Mouse (Mus musculus) hindbrain, postnatal 0 days (tissue): ENCODE results near the gene Hoga1. TPM values are rescaled to one million over a fixed set of nuclear protein-coding genes. Genes with fewer than 3 reads are reported as not detected.

Experiments used
- ATAC-seq: fragments of 200-750 bp; cut with Nextera tagmentation; 2 replicates; pipeline ENCODE4 v1.8.0; 2017; ENCODE audit warnings: mild to moderate bottlenecking, moderate TSS enrichment, moderate library complexity
- DNase-seq: peaks from one replicate; pipeline ENCODE4 v3.0.0-alpha.2; 2015; ENCODE audit warnings: low spot score
- H3K27ac ChIP-seq: fragments of 300-500 bp; sonication (generic); 2 replicates; pipeline ENCODE4 v1.5.1; 2014; ENCODE audit warnings: mild to moderate bottlenecking
- H3K27me3 ChIP-seq: fragments of 300-500 bp; sonication (generic); 2 replicates; pipeline ENCODE4 v1.6.1; 2014; ENCODE audit warnings: low read length, mixed read lengths; ENCODE audit not compliant: insufficient read depth
- H3K36me3 ChIP-seq: fragments of 300-500 bp; sonication (generic); 2 replicates; pipeline ENCODE4 v1.6.1; 2014; ENCODE audit warnings: low read length, mixed read lengths; ENCODE audit not compliant: insufficient read depth
- H3K4me1 ChIP-seq: fragments of 300-500 bp; sonication (generic); 2 replicates; pipeline ENCODE4 v1.6.1; 2014; ENCODE audit warnings: antibody characterized with exemption, low read length, mixed read lengths; ENCODE audit not compliant: insufficient read depth
- H3K4me2 ChIP-seq: fragments of 300-500 bp; sonication (generic); 2 replicates; pipeline ENCODE4 v1.6.1; 2014; ENCODE audit warnings: low read depth, mild to moderate bottlenecking, low read length, moderate library complexity, mixed read lengths
- H3K4me3 ChIP-seq: fragments of 300-500 bp; sonication (generic); 2 replicates; pipeline ENCODE4 v1.5.1; 2014; ENCODE audit warnings: low read length
- H3K9ac ChIP-seq: fragments of 300-500 bp; sonication (generic); replicated peaks from 2 replicates; pipeline ENCODE4 v1.6.1; 2014; ENCODE audit warnings: mild to moderate bottlenecking, low read length, moderate library complexity, mixed read lengths
- H3K9me3 ChIP-seq: fragments of 300-500 bp; sonication (generic); 2 replicates; pipeline ENCODE4 v1.6.1; 2016; ENCODE audit warnings: low read length, mixed read lengths
- CTCF ChIP-seq: IDR thresholded peaks from 2 replicates; pipeline ENCODE4 v1.5.1; 2016; ENCODE audit warnings: antibody characterized with exemption, control low read depth, low read depth
- WGBS: fragments of 180-500 bp; shearing (Covaris S2); extraction: QIAGEN DNeasy Blood & Tissue Kit; methylation state at CpG from one replicate; pipeline ENCODE4 v1.1.7; 2014; 5-methylcytosine and 5-hydroxymethylcytosine counted together
- polyA plus RNA-seq: library from polyadenylated mRNA; unstranded; fragments of >200 nt; fragmentation: Nextera tagmentation; extraction: Ambion mirVana; gene quantifications from 2 replicates; pipeline ENCODE4 v1.2.1, GENCODE M21; 2015
- total RNA-seq: library from RNA; depleted of rRNA; stranded (reverse); fragments of >200 nt; gene quantifications from 2 replicates; pipeline ENCODE4 v1.2.3, GENCODE M21; 2014

Gene Hoga1
- total and polyA plus RNA-seq, 2 experiments from 2014 or later = 3.6 to 3.9 TPM

DNA sequence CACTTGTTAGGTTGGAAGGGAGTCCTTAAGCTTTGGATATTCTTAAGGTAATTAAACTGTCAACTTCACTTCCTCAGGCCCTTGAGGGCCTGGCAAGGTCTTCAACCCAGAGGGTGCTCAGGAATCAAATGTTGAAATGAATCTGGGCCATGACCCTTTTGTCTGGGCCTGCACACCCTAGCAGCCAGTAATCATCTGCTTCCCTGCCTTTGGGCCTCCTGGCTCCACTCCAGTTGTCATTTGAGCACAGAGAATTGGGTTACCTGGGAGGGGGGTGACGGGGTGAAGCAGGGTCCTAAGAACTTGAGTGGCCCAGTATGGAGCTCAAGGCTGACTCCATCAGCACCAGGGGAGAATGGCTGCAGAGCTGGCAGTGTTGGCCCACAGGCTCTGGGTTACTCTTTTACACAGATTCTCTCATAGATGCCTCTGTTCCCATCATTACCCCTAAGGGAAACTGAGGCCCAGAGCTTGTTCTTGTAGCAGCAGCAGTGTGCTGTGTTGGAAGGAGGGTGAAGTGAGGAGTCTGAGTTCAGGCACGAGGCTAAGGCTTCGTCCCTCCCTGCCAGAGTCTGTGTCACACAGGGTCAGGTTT is 31.1 kb upstream of the Hoga1 start:
- WGBS = 89% methylated on average over 3 of the region's 3 CpGs
- no peaks in the 10 kb centered on the region; the same call in 1 of the 2 replicates for H3K4me1 ChIP-seq
- no peak overlapping the region for H3K27ac ChIP-seq
- DNase-seq = no peak
- no peaks in the 10 kb centered on the region for H3K36me3 ChIP-seq
- no peak overlapping the region for H3K9ac ChIP-seq
- H3K27me3 ChIP-seq = no peaks in the 10 kb centered on the region
- no peak overlapping the region for H3K4me3 ChIP-seq
- no peak for ATAC-seq
- no peak overlapping the region for H3K4me2 ChIP-seq
- no peak for TF ChIP-seq CTCF
- no peaks in the 10 kb centered on the region for H3K9me3 ChIP-seq

DNA sequence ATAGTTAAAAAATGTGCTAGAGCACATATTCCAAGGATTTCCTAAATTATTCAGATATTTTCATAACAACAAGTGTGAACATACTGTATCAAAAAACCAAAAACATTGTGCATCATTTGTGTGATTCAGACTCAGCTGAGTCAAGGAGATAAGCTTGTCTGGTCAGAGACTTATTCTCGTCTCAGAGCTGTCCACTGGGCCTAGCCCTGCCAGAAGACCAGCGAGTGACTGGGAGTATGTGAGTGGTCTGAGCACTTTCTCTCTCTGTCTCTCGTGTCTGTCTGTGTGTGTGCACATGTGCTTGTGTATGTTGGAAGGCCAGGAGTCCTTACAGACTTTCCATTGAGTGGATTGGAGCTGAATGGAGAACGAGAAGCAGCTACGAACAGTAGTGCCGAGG is 30.4 kb upstream of the Hoga1 start:
- Histone ChIP-seq H3K27me3 (no peaks in the 10 kb centered on the region), H3K9ac (no peak overlapping the region), H3K4me1 (no peaks in the 10 kb centered on the region; the same call in 1 of the 2 replicates), H3K9me3 (no peaks in the 10 kb centered on the region), H3K4me2 (no peak overlapping the region), H3K36me3 (no peaks in the 10 kb centered on the region), H3K27ac (no peak overlapping the region), H3K4me3 (no peak overlapping the region)
- no peak for DNase-seq
- no peak for TF ChIP-seq CTCF
- ATAC-seq = no peak
- 85% methylated on average over 6 of the region's 6 CpGs for WGBS

DNA sequence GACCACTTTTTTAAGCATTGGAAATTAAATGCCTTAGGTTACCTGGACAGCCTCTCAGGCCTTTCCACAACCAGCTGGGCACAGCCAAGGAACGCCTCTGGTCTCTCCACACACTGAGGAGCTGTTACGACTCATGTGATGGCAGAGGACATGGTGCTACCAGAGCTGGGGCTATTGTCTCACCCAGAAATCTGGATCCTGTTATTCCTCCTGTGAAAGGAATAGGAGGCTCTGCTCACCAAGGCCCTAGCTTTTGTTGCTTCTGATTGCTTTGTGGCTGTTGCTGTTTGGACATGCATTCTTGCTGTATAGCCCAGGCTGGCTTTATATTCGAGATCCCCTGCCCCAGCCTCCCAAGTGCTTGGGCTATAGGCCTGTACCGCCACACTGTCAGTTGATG is 29.2 kb upstream of the Hoga1 start:
- 70% methylated on average over 4 of the region's 4 CpGs for WGBS
- H3K4me1 ChIP-seq = no peaks in the 10 kb centered on the region
- H3K9me3 ChIP-seq = no peaks in the 10 kb centered on the region
- ATAC-seq (no peak), DNase-seq (no peak)
- no peaks in the 10 kb centered on the region for H3K36me3 ChIP-seq
- H3K9ac ChIP-seq = no peak overlapping the region
- TF ChIP-seq CTCF = no peak
- H3K27ac ChIP-seq = peak overlapping the region; percentile 32; the same call in 1 of the 2 replicates
- H3K4me2 ChIP-seq = no peak overlapping the region
- H3K27me3 ChIP-seq = no peaks in the 10 kb centered on the region
- H3K4me3 ChIP-seq = no peak overlapping the region

DNA sequence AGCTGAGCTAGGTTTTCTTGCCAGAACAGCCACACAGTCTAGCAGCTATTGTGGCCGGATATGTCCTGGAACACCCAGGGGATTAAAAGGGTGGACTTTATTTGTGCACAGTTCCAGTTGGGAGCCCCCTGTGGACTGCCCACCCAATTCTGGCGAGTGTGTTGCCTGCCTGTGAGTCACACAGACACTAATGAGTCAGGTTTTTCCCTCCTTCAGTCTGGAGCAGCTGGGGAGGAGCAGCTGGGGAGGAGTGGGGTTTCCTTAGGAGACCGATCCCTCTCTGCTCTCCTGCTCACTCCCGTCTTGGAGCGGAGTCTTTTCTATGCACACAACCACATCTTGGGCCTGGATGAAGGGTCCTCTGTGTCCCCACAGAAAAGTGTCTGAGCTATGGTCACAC is 28.6 kb upstream of the Hoga1 start:
- H3K4me3 ChIP-seq = no peak overlapping the region
- peak overlapping the region; percentile 1; the same call in 1 of the 2 replicates for H3K27ac ChIP-seq
- no peak overlapping the region for H3K4me2 ChIP-seq
- no peaks in the 10 kb centered on the region for H3K4me1 ChIP-seq
- H3K36me3 ChIP-seq = no peaks in the 10 kb centered on the region
- TF ChIP-seq CTCF = no peak
- no peaks in the 10 kb centered on the region for H3K9me3 ChIP-seq
- H3K9ac ChIP-seq = no peak overlapping the region
- H3K27me3 ChIP-seq = no peaks in the 10 kb centered on the region
- DNase-seq (no peak), ATAC-seq (no peak; the same call in 1 of the 2 replicates)
- WGBS = 47% methylated on average over 5 of the region's 5 CpGs

DNA sequence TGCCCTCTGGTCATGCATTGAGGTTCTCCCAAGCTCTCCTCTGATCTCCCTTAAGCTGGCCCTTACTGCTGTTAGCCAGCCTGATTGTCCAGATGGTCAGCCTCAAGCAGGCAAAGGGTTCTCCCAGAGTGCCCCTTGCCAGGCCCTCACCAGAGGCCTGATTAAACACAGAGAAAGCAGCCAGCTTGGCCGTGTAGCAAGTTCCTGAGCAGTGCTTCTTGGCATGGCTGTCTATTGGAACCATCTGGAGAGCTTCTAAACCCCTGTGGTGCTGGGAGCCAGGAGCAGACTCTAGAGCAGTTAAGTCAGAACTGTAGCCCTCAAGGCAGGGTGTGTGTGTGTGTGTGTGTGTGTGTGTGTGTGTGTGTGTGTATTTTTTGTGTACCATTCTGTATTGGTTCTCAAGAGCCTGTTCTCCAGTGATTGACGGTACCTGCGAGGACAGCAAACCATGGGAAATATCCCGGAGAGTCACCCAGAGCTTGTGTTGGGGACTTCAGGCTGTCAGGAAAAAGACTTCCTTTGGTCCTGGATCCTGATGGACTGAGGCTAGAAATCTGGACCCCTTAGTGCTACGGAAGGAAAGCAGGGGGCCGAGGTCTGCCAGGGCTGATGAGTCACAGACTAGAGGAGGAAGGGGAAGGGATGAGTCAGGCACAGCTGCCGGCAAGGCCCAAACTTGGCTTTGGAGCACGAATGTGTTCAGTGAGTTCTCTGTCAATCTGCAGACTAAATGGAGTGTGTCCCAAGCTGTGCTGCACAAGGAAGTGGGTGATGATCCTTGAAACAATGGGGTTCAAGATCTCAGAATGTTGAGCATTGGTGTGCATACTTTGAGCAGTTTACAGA is 27.8 kb upstream of the Hoga1 start:
- H3K9ac ChIP-seq = no peak overlapping the region
- TF ChIP-seq CTCF = no peak
- no peaks in the 10 kb centered on the region for H3K36me3 ChIP-seq
- H3K4me3 ChIP-seq = no peak overlapping the region
- ATAC-seq (peak; percentile 80), DNase-seq (peak; percentile 73)
- H3K9me3 ChIP-seq = no peaks in the 10 kb centered on the region
- no peaks in the 10 kb centered on the region for H3K27me3 ChIP-seq
- no peaks in the 10 kb centered on the region for H3K4me1 ChIP-seq
- H3K27ac ChIP-seq = peak overlapping the region; percentile 1; the same call in 1 of the 2 replicates
- WGBS = 51% methylated on average over 8 of the region's 8 CpGs
- no peak overlapping the region for H3K4me2 ChIP-seq

DNA sequence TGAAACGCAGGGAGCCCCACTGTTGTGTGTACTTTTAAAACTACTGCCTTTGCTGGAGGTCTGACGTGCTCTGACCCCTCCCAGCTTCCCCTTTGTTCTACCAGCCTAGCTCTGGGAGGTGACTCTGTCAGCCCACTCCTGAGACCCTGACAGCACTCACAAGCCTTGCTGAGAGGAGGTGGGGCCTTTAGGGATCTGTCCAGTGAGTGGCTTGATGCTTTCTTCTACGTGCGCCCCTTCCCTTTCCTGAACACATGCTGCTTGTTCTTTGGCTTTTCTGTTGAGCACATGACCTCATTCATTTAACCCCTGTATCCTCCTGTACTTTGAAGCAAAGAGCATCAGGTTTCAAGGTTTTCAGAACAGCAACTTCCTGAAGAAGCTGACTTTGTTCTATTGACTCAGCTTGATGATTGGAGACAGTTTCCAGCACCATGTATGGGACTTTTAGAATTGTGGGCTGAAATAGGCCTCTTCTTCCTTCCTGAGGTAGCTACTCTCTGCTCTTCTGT is 26.3 kb upstream of the Hoga1 start:
- Histone ChIP-seq H3K4me3 (no peak overlapping the region), H3K4me1 (no peaks in the 10 kb centered on the region), H3K9ac (no peak overlapping the region), H3K9me3 (no peaks in the 10 kb centered on the region), H3K27ac (peak overlapping the region; percentile 32; the same call in 1 of the 2 replicates), H3K27me3 (no peaks in the 10 kb centered on the region), H3K36me3 (no peaks in the 10 kb centered on the region), H3K4me2 (no peak overlapping the region)
- no peak for TF ChIP-seq CTCF
- ATAC-seq = no peak
- no peak for DNase-seq
- 56% methylated on average over 4 of the region's 4 CpGs for WGBS
